Mouse (Mus musculus) limb, embryonic 13.5 days (tissue): ENCODE results near the gene Gpbar1. TPM values are rescaled to one million over a fixed set of nuclear protein-coding genes. Genes with fewer than 3 reads are reported as not detected.
A peak's percentile ranks its signal among the peaks of the same experiment; 100 is the strongest.

ENCODE experiments used
- ATAC-seq: fragments of 200-750 bp; cut with Nextera tagmentation; 2 replicates; pipeline ENCODE4 v1.8.0; 2017; ENCODE audit warnings: low read depth, moderate number of reproducible peaks, moderate TSS enrichment; ENCODE audit not compliant: low FRiP score
- H3K27ac ChIP-seq: fragments of 300-500 bp; sonication (generic); 2 replicates; pipeline ENCODE4 v1.5.1; 2015; ENCODE audit warnings: inconsistent platforms, mild to moderate bottlenecking, moderate library complexity
- H3K27me3 ChIP-seq: fragments of 300-500 bp; sonication (generic); 2 replicates; pipeline ENCODE4 v1.6.1; 2015; ENCODE audit warnings: mild to moderate bottlenecking, inconsistent platforms
- H3K36me3 ChIP-seq: fragments of 300-500 bp; sonication (generic); 2 replicates; pipeline ENCODE4 v1.6.1; 2015; ENCODE audit warnings: inconsistent platforms, mild to moderate bottlenecking, moderate library complexity
- H3K4me1 ChIP-seq: fragments of 300-500 bp; sonication (generic); 2 replicates; pipeline ENCODE4 v1.6.1; 2015; ENCODE audit warnings: inconsistent platforms
- H3K4me2 ChIP-seq: fragments of 300-500 bp; sonication (generic); replicated peaks from 2 replicates; pipeline ENCODE4 v1.6.1; 2015; ENCODE audit warnings: inconsistent platforms, mild to moderate bottlenecking, moderate library complexity
- H3K4me3 ChIP-seq: fragments of 300-500 bp; sonication (generic); 2 replicates; pipeline ENCODE4 v1.5.1; 2015; ENCODE audit warnings: moderate library complexity, mild to moderate bottlenecking, inconsistent platforms
- H3K9ac ChIP-seq: fragments of 300-500 bp; sonication (generic); 2 replicates; pipeline ENCODE4 v1.6.1; 2015; ENCODE audit warnings: mild to moderate bottlenecking, inconsistent platforms
- H3K9me3 ChIP-seq: fragments of 300-500 bp; sonication (generic); 2 replicates; pipeline ENCODE4 v1.6.1; 2016; ENCODE audit warnings: inconsistent platforms
- WGBS: fragments of 180-500 bp; shearing (Covaris S2); methylation state at CpG from one replicate; pipeline ENCODE4 v1.1.7; 2015; 5-methylcytosine and 5-hydroxymethylcytosine counted together
- polyA plus RNA-seq: library from polyadenylated mRNA; unstranded; fragments of >200 nt; fragmentation: Nextera tagmentation; extraction: Ambion mirVana; gene quantifications from 2 replicates; pipeline ENCODE4 v1.2.1, GENCODE M21; 2015

Gpbar1 gene
- polyA plus RNA-seq, 1 experiment from 2014 or later, result 0.31 TPM

DNA sequence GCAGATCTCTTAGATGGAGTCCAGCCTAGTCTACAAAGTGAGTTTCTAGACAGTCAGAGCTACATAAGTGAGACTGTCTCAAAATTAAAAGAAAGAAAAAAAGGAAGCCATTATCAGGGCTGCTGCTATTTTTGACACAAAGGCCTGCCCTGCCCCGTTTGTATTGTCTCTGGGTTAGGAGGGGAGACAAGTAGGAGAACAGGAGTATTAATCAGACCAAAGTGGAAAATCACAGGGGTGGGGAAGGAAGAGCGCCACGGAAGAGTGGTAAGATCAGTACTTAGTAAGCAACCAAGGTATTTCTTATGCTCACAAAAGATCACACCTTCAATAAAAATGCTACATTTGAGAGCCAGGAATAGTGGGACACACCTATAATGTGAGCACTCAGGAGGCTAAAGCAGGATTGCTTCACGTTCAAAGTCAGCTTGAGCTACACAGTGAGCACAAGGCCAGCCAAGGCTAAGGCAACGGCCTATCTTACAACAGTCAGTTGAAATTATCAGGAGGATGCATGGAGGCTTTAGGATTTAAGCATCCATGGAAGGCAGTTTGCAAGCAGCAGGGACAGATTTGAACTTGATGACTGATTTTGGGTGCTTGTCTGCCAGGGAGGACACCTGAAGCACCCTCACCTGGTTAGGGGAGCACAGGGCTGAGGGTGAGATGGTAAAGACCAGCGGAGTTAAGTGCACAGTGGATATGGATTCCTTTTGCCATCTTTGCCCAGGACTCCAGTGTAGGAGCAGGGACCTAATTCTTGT, 22.2 kb downstream of the Gpbar1 start:
- H3K9me3 ChIP-seq, result no peaks in the 10 kb centered on the region
- no peaks in the 10 kb centered on the region for H3K27me3 ChIP-seq
- no peak overlapping the region for H3K27ac ChIP-seq
- ATAC-seq, result no peak
- peaks cover 42% of the 10 kb centered on the region for H3K4me1 ChIP-seq
- H3K4me3 ChIP-seq, result no peak overlapping the region
- no peak overlapping the region for H3K4me2 ChIP-seq
- no peak overlapping the region for H3K9ac ChIP-seq
- WGBS, result 83% methylated on average over 6 of the region's 6 CpGs
- no peaks in the 10 kb centered on the region; the same call in 1 of the 2 replicates for H3K36me3 ChIP-seq

DNA sequence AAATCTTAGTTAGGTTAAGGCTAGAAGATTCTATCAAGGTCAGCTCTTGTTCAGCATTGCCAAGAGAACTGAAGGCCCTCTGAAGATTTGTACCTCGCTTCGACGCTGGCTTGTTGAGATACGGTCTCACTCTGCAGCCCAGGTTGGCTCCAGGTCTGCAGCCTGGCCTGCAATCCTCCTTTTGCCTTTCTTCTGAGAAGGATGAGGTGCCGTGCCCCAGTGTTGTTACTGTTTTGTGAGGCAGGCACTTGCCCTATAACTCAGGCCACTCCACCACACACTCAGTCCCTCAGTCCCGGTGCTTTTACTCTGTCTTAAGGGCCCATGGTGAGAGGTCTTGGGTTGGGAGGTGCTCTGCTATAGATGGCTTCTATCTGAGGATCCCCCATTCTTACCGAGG, 23.9 kb downstream of the Gpbar1 start:
- ATAC-seq, result no peak
- peak overlapping the region; percentile 83 for H3K4me2 ChIP-seq
- H3K4me3 ChIP-seq, result no peak overlapping the region

DNA sequence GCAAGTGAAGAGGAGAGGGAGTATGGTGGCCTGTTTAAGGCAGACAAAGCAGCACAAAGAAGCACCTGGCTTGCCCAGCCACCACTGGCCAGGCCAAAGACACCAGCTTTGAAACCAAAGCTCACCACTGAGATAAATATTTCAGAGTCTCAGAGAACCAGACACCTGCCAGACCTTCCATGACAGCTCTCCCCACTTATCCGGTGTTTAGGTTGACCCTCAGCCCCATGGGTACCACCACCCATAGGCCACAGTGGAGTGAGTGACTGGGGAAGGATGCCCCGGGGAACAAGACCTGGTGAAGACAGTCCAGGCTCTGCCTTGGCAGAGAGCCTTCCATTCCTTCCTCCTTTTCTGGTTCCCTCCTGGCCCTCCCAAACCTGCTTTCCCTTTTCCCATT, 24.5 kb downstream of the Gpbar1 start:
- no peaks in the 10 kb centered on the region for H3K27me3 ChIP-seq
- H3K36me3 ChIP-seq, result no peaks in the 10 kb centered on the region; the same call in 1 of the 2 replicates
- H3K4me3 ChIP-seq, result peak overlapping the region; percentile 76
- no peak for ATAC-seq
- peak overlapping the region; percentile 39; the same call in 1 of the 2 replicates for H3K9ac ChIP-seq
- no peaks in the 10 kb centered on the region for H3K9me3 ChIP-seq
- H3K4me2 ChIP-seq, result peak overlapping the region; percentile 83
- 74% methylated on average over 2 of the region's 2 CpGs for WGBS
- H3K4me1 ChIP-seq, result peaks cover 22% of the 10 kb centered on the region
- peak overlapping the region; percentile 15; the same call in 1 of the 2 replicates for H3K27ac ChIP-seq

More for the DNA sequence above, 23.9 kb downstream of the Gpbar1 start:
- Histone ChIP-seq H3K9me3 (no peaks in the 10 kb centered on the region), H3K27ac (no peak overlapping the region), H3K4me1 (peaks cover 25% of the 10 kb centered on the region), H3K36me3 (no peaks in the 10 kb centered on the region; the same call in 1 of the 2 replicates), H3K27me3 (no peaks in the 10 kb centered on the region), H3K9ac (no peak overlapping the region)
- WGBS, result 78% methylated on average over 7 of the region's 7 CpGs

DNA sequence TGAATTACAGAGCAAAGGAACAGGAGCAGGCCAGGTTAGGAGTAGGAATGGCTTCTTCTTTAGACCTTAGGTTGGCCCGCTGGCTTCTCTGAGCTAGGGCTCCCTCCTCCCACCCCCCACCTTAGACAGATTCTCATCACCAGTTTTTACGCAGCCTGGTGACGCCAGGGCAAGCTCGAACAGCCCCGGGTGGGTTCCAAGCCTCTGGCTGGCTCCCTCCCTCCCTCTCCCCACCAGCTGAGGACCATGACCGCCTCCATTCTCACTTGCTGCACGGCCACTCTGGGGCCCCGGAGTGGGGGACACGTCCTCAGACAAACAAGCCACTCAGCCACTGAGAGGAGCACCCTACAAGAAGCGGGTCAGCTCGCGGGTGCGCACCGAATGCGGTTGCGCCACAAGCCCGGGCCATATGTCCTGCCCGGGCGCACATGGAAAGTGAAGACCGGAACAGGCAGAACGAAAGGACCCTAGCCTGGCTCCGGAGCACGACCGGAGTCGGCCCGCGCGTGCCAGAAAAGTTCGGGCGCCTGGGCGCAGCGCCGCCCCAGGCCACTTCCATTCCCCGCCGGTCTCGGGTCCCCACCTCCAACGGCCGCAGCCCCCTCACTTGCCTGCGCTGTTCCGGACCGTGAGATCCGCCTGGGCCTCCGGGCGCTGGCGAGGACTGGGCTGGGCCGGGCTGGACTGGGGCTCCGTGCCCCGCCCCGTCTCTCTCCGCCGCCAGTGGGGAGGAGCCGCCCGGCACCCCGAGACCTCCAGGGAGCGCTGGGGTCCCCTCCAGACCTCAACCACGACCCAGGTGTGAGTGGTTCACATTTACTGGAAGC, 25.4 kb downstream of the Gpbar1 start:
- under 1% methylated on average over 56 of the region's 56 CpGs for WGBS
- H3K9ac ChIP-seq, result peak overlapping the region; percentile 86
- no peaks in the 10 kb centered on the region; the same call in 1 of the 2 replicates for H3K36me3 ChIP-seq
- H3K27ac ChIP-seq, result peak overlapping the region; percentile 91
- no peaks in the 10 kb centered on the region for H3K27me3 ChIP-seq
- H3K4me1 ChIP-seq, result peaks cover 22% of the 10 kb centered on the region
- peak; percentile 90 for ATAC-seq
- peak overlapping the region; percentile 83 for H3K4me2 ChIP-seq
- peak overlapping the region; percentile 76 for H3K4me3 ChIP-seq
- H3K9me3 ChIP-seq, result no peaks in the 10 kb centered on the region

DNA sequence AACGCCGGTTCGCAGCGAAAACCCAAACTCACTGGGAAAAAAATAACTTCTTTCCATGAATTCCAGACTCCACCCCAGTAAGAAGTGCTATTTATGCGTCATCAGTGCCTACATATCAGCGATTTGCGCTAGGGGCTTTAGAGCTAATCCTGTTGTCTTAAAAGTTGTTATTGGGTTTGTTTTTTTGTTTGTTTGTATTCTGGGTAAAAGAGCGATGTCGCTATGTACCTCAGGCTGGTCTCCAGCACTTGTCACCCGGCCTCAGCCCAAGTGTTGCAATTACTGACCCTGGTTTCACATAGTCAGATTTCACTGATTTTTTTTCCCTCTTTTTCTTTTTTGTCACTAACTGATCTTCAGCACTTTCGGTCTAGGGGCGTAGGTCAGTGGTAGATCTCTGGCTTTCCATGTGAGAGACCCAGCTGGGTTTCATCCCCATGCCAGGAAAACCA, 26.0 kb downstream of the Gpbar1 start:
- H3K9ac ChIP-seq, result peak overlapping the region; percentile 86
- peak overlapping the region; percentile 83 for H3K4me2 ChIP-seq
- H3K4me3 ChIP-seq, result peak overlapping the region; percentile 76
- H3K36me3 ChIP-seq, result no peaks in the 10 kb centered on the region
- no peak for ATAC-seq
- no peaks in the 10 kb centered on the region for H3K9me3 ChIP-seq
- H3K27ac ChIP-seq, result peak overlapping the region; percentile 91
- peaks cover 16% of the 10 kb centered on the region for H3K4me1 ChIP-seq
- no peaks in the 10 kb centered on the region for H3K27me3 ChIP-seq
- 6% methylated on average over 12 of the region's 12 CpGs for WGBS

DNA sequence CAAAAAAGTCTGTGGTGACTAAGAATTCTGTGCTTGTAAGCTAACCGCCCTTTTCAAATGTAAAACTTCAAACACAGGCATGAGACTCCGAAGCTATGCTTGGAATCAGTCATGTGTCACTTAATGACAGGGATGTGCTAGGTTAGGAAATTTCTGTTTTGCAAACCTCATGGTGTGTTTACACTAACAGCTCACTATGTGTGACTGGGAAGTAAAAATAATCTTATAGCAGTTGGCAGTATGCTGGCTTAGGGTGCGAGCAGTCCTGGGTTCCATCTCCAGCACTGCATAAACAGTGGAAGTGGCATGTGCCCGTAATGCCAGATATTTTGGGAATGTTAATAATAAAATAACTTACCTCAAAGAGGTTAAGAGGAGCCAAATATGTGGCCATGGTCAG, 26.6 kb downstream of the Gpbar1 start:
- H3K9me3 ChIP-seq, result no peaks in the 10 kb centered on the region
- H3K4me1 ChIP-seq, result peaks cover 16% of the 10 kb centered on the region
- H3K4me3 ChIP-seq, result no peak overlapping the region
- no peak overlapping the region for H3K4me2 ChIP-seq
- no peak overlapping the region for H3K27ac ChIP-seq
- H3K9ac ChIP-seq, result no peak overlapping the region
- 49% methylated on average over 4 of the region's 4 CpGs for WGBS
- no peaks in the 10 kb centered on the region for H3K27me3 ChIP-seq
- no peak for ATAC-seq
- H3K36me3 ChIP-seq, result no peaks in the 10 kb centered on the region

DNA sequence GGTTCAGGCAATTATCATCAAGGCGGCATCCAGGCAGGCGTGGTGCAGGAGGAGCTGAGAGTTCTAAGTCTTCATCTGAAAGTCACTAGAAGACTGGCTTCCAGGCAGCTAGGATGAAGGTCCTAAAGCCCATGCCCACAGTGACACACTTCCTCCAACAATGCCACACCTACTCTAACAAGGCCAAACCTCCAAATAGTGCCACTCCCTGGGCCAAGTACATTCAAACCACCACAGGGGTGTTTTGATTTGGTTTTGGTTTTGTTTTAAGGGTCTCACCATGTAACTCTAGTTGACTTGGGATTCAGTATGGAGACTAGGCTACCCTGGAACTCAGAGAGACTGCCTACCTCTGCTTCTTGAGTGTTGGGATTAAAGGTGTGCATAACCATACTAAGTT, 27.2 kb downstream of the Gpbar1 start, which contains the start of gene Tmbim1:
Gene Tmbim1, minus strand, starts transcription at position 101 of the 400 bp plus-strand sequence.
- H3K4me3 ChIP-seq, result peak within 1 kb of the TSS; percentile 76
- no peaks in the 10 kb centered on the region for H3K9me3 ChIP-seq
- no peaks in the 10 kb centered on the region for H3K36me3 ChIP-seq
- peak within 1 kb of the TSS; percentile 86 for H3K9ac ChIP-seq
- peak within 1 kb of the TSS; percentile 83 for H3K4me2 ChIP-seq
- peak within 1 kb of the TSS; percentile 91; the same call in 1 of the 2 replicates for H3K27ac ChIP-seq
- H3K4me1 ChIP-seq, result peaks cover 16% of the 10 kb centered on the region
- no peaks in the 10 kb centered on the region for H3K27me3 ChIP-seq
- WGBS, result 52% methylated on average over 2 of the region's 2 CpGs
- no peak for ATAC-seq

DNA sequence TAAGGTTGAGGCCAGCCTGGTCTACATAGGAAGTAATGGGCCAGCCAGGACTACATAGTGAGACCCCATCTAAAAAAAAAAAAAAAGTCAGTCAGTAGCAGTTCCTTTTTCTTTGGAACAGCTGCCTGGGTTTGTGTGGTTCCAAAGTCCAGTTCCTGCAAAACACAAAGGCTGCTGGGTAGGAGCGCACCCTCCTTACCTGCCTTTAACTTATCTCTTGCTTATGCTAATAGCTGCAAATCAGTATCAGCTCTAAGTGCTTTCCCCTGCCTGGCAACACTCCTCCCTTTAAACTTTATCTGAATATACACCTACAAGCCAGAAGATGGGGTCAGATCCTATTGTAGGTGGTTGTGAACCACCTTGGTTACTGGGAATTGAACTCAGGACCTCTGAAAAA, 28.8 kb downstream of the Gpbar1 start:
- no peak for ATAC-seq
- H3K4me2 ChIP-seq, result no peak overlapping the region
- no peaks in the 10 kb centered on the region for H3K9me3 ChIP-seq

DNA sequence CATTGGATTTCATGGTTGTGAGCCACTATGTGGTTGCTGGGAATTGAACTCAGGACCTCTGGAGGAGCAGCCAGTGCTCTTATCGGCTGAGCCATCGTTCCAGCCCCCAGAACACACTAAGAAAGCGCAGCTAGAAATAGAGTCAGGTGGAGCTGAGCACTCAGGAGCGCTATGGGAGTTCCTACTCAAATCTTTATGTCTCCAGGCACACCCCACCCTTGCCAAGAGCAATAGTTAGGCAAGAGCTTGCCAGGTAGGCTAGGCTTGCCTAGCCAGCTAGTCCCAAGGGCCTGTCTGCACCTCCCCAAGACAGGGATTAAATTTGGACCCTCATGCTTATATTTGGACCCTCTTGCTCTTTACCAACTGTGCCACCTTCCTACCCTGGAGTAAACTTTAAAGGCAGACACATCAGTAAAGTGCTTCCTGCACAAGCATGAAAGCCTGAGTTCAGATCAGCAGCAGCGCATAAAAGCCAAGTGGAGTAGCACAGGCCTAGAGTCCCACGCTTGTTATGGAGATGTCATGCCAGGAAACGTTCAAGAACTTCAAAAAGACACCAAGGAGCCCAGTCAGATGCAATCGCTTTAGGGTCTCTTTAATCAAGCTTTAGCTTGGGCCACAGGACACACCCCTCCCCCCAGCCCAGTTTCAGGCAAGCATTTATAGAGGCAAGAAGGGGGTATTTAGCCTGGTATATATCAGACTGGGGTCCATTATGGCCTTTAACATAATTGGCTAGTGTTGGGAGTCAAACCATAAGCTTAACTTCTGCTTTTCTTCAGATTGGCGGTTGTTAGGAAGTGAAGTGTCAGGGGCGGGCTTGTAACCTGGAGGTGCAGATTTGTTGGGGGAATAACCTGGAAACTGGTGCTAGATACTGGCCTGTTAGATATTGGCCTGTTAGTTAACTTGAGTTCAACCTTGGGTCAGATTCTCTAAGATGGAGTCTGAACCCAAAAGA, 29.9 kb downstream of the Gpbar1 start:
- 56% methylated on average over 10 of the region's 10 CpGs for WGBS
- Histone ChIP-seq H3K27me3 (no peaks in the 10 kb centered on the region), H3K4me2 (no peak overlapping the region), H3K9me3 (no peaks in the 10 kb centered on the region), H3K9ac (no peak overlapping the region), H3K4me1 (no peaks in the 10 kb centered on the region), H3K4me3 (no peak overlapping the region), H3K27ac (no peak overlapping the region), H3K36me3 (no peaks in the 10 kb centered on the region)
- ATAC-seq, result no peak

More for the DNA sequence above, 28.8 kb downstream of the Gpbar1 start:
- Histone ChIP-seq H3K27ac (no peak overlapping the region), H3K36me3 (no peaks in the 10 kb centered on the region), H3K4me1 (peaks cover 9% of the 10 kb centered on the region), H3K27me3 (no peaks in the 10 kb centered on the region), H3K9ac (no peak overlapping the region), H3K4me3 (no peak overlapping the region)
- 96% methylated on average over 1 of the region's 1 CpGs for WGBS

DNA sequence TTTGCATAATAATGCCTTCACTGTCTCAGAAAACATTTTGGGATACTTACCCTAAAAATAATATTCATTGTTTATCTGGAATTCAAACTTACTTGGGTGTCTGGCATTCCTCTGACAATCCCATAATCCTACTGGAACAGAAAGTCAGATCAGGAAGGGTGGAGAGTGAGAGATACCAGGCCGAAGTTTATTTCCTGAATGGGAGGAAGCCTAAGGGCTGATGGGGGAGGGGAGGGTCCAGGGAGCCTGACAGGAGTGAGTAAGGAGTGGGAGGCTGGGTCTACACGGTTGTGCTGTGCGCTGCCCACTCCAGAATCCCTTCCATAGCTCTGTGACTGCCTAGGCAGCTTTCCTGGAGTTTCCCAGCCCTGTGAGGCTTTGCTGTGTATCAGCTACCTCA, 31.4 kb downstream of the Gpbar1 start:
- H3K9me3 ChIP-seq, result no peaks in the 10 kb centered on the region
- H3K27ac ChIP-seq, result 0 out of 2 replicates have a peak overlapping the region, but pooled peaks have one; percentile 28
- H3K4me1 ChIP-seq, result no peaks in the 10 kb centered on the region
- no peak overlapping the region for H3K4me2 ChIP-seq
- no peaks in the 10 kb centered on the region for H3K36me3 ChIP-seq
- no peak for ATAC-seq
- no peak overlapping the region for H3K9ac ChIP-seq
- no peaks in the 10 kb centered on the region for H3K27me3 ChIP-seq
- no peak overlapping the region for H3K4me3 ChIP-seq
- WGBS, result 35% methylated on average over 3 of the region's 3 CpGs

DNA sequence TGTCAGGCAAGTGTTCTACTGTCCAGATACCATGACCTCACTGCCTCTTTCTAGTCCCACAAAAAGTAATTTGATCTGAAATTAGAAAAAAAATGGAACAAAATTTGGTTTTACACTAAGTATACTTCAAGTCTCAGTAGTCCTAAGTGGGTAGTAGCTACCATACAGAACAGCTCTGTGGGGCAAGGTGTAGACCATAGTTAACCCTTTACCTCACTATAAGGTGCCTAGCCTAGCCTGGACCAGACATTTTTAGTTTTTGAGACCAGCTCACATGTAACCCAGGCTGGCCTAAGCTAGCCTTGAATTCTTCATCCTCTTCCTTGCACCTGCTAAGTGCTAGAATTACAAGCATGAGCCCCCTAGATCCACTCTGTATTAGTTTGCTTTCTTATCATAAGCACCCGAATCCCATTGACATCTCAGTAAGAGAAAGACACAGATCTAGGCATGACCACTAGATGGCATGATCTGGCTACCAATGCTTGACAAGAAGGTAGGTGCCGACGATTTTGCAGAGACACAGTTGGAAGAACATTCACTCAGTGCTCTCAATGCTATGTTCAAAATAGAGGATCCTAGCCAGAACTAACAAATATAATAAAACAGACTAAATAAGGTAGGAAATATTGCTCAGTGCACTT, 34.8 kb downstream of the Gpbar1 start:
- Histone ChIP-seq H3K9me3 (no peaks in the 10 kb centered on the region), H3K4me1 (no peaks in the 10 kb centered on the region), H3K27me3 (no peaks in the 10 kb centered on the region), H3K36me3 (no peaks in the 10 kb centered on the region), H3K27ac (no peak overlapping the region), H3K4me2 (no peak overlapping the region), H3K4me3 (no peak overlapping the region), H3K9ac (no peak overlapping the region)
- WGBS, result 5% methylated on average over 3 of the region's 3 CpGs
- peak; percentile 57; the same call in 1 of the 2 replicates for ATAC-seq
